Mouse (Mus musculus): ENCODE measurements around the gene Borcs5.

GRCm38 (mm10) chr6:134719156-134719555, 79.8 kb downstream of the Borcs5 start:
- TF ChIP-seq ZC3H11A (IDR thresholded peaks at IDR 0.05; ENCODE audit: low read depth, low read length) (no peak), MXI1 (IDR thresholded peaks at IDR 0.05; ENCODE audit: low read depth, low read length) (no peak), POLR2A (IDR thresholded peaks at IDR 0.05; ENCODE audit: low read depth, low read length) (no peak), JUN (IDR thresholded peaks at IDR 0.05; ENCODE audit: insufficient read depth, low read depth, low read length) (no peak)
